Mouse (Mus musculus) NIH3T3 (cell line): Measurements from ENCODE around the gene Surf4.
"Not testable (repeated sequence)": the region's sequence is repeated elsewhere in the genome, so short reads cannot be mapped to it uniquely, and the experiment has no call there.

Experiments used
- DNase-seq: peaks from one replicate; pipeline ENCODE4 v3.0.0-alpha.2; 2012; ENCODE audit warnings: low read depth

The Surf4 gene

GRCm38 (mm10) chr2:26902467-26903220, 31.1 kb downstream of the Surf4 start, which contains the start of gene Surf6:
Surf6 (minus strand) TSS chr2:26902879.
- peak; percentile 94 for DNase-seq

GRCm38 (mm10) chr2:26901834-26902400, 31.8 kb downstream of the Surf4 start:
- no peak for DNase-seq

GRCm38 (mm10) chr2:26900731-26901130, 33.0 kb downstream of the Surf4 start:
- peak; percentile 63 for DNase-seq

GRCm38 (mm10) chr2:26895898-26896297, 37.8 kb downstream of the Surf4 start:
- no peak for DNase-seq

GRCm38 (mm10) chr2:26886170-26886569, 47.6 kb downstream of the Surf4 start:
- DNase-seq: not testable (repeated sequence)

GRCm38 (mm10) chr2:26885541-26885940, 48.2 kb downstream of the Surf4 start:
- DNase-seq: not testable (repeated sequence)

GRCm38 (mm10) chr2:26878571-26878970, 55.2 kb downstream of the Surf4 start:
- DNase-seq: no peak

GRCm38 (mm10) chr2:26870666-26871065, 63.1 kb downstream of the Surf4 start:
- DNase-seq: no peak
